Mouse (Mus musculus) heart, embryonic 16.5 days (tissue): ENCODE measurements around the gene Pik3c2b. TPM values are rescaled to one million over a fixed set of nuclear protein-coding genes. Genes with fewer than 3 reads are reported as not detected.
"Not testable (repeated sequence)": the region's sequence is repeated elsewhere in the genome, so short reads cannot be mapped to it uniquely, and the experiment has no call there.

ENCODE experiments used
- ATAC-seq: fragments of 200-750 bp; cut with Nextera tagmentation; replicated peaks from 2 replicates; pipeline ENCODE4 v1.8.0; 2017; ENCODE audit warnings: moderate number of reproducible peaks; ENCODE audit not compliant: insufficient read depth, low FRiP score; ENCODE audit errors: extremely low read depth
- H3K27ac ChIP-seq: fragments of 300-500 bp; sonication (generic); 2 replicates; pipeline ENCODE4 v1.5.1; 2014; ENCODE audit warnings: mild to moderate bottlenecking, low read length, control low read depth, moderate library complexity
- H3K27me3 ChIP-seq: fragments of 300-500 bp; sonication (generic); 2 replicates; pipeline ENCODE4 v1.6.1; 2014; ENCODE audit warnings: low read length, mixed read lengths; ENCODE audit not compliant: control insufficient read depth, insufficient read depth
- H3K36me3 ChIP-seq: fragments of 300-500 bp; sonication (generic); 2 replicates; pipeline ENCODE4 v1.6.1; 2014; ENCODE audit not compliant: control insufficient read depth, insufficient read depth
- H3K4me1 ChIP-seq: fragments of 300-500 bp; sonication (generic); 2 replicates; pipeline ENCODE4 v1.6.1; 2014; ENCODE audit warnings: low read length, mixed read lengths; ENCODE audit not compliant: control insufficient read depth, insufficient read depth
- H3K4me2 ChIP-seq: fragments of 300-500 bp; sonication (generic); 2 replicates; pipeline ENCODE4 v1.6.1; 2014; ENCODE audit warnings: low read depth, mild to moderate bottlenecking, control low read depth, low read length
- H3K4me3 ChIP-seq: fragments of 300-500 bp; sonication (generic); 2 replicates; pipeline ENCODE4 v1.5.1; 2014; ENCODE audit warnings: mild to moderate bottlenecking, control low read depth, low read length
- H3K9ac ChIP-seq: fragments of 300-500 bp; sonication (generic); 2 replicates; pipeline ENCODE4 v1.6.1; 2014; ENCODE audit warnings: low read length, control low read depth
- H3K9me3 ChIP-seq: fragments of 300-500 bp; sonication (generic); replicated peaks from 2 replicates; pipeline ENCODE4 v1.6.1; 2016; ENCODE audit warnings: low read length; ENCODE audit not compliant: control insufficient read depth
- WGBS: fragments of 180-500 bp; shearing (Covaris S2); extraction: QIAGEN DNeasy Blood & Tissue Kit; methylation state at CpG from one replicate; pipeline ENCODE4 v1.1.7; 2014; 5-methylcytosine and 5-hydroxymethylcytosine counted together
- polyA plus RNA-seq: library from polyadenylated mRNA; unstranded; fragments of >200 nt; fragmentation: Nextera tagmentation; extraction: Ambion mirVana; gene quantifications from 2 replicates; pipeline ENCODE4 v1.2.1, GENCODE M21; 2015

Gene Pik3c2b
- polyA plus RNA-seq, 1 experiment from 2014 or later, result 9.5 TPM

DNA sequence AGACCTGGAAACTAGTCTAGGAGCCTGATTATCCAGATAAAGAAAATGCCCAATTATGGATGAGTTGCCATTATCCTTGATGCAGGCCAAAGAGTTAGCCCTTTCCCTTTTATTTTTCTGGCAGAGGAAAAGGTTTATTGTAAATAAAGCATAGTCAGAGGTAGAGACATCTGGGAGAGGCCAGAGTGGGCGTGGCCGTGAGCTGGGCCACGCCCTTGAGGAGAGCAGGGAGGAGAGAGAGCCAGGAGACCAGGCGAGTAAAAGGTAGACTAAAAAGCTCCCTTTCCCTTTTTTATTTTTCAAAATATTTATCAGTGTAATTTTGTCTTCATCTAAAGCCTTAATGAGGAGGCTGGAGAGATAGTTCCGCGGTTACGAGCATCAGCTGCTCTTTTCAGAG, 17.5 kb upstream of the Pik3c2b start:
- Histone ChIP-seq H3K4me1 (peaks cover 6% of the 10 kb centered on the region), H3K4me2 (no peak overlapping the region), H3K27me3 (no peaks in the 10 kb centered on the region), H3K4me3 (no peak overlapping the region), H3K9me3 (no peaks in the 10 kb centered on the region), H3K27ac (no peak overlapping the region), H3K36me3 (no peaks in the 10 kb centered on the region), H3K9ac (no peak overlapping the region)
- no peak for ATAC-seq
- 32% methylated on average over 7 of the region's 7 CpGs for WGBS

DNA sequence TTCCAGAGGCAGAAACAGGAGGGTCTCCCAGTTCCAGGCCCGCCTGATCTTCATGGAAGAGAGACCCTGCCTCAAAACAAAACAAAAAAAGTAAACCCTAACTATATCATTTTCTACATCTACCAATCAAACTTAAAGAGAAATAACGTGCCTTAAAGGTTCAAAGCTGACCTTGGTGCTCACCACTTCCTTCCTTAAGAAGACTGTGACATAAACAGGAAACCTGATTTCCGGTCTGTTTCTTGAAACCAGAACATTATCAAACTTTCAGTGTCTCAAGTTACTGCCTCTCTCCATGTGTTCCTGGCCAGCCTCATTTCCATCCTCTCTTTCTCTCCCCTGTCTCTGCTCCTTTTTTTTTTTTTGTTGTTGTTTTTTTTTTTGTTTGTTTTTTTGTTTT, 15.7 kb upstream of the Pik3c2b start:
- no peak overlapping the region for H3K4me3 ChIP-seq
- 73% methylated on average over 3 of the region's 3 CpGs for WGBS
- no peak for ATAC-seq
- no peak overlapping the region for H3K4me2 ChIP-seq
- H3K27ac ChIP-seq, result no peak overlapping the region
- no peaks in the 10 kb centered on the region for H3K36me3 ChIP-seq
- no peaks in the 10 kb centered on the region for H3K27me3 ChIP-seq
- no peak overlapping the region for H3K9ac ChIP-seq
- H3K4me1 ChIP-seq, result no peaks in the 10 kb centered on the region
- no peaks in the 10 kb centered on the region for H3K9me3 ChIP-seq

DNA sequence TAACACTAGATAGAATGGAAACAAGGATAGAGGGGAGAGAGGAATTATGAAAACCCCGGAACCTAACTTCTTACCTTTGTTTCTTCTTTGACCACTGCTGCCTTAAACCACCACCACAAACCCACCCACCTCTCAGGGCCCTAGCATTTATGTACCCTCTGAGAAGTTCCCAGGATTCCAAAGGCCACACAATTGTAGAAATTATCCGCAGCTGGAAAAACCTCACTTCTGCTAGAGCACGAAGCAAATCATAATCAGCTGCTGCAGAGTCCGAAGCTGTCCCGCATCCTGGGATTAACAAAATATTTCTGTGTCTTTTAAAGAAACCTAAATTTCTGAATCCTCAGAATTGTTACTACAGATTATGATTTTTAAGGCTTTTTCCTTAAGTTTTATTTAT, 15.0 kb upstream of the Pik3c2b start, which contains the start of gene Mdm4:
Gene Mdm4, minus strand, starts transcription at position 101 of the 400 bp plus-strand sequence.
- Histone ChIP-seq H3K9ac (no peak within 1 kb of the TSS), H3K36me3 (no peaks in the 10 kb centered on the region), H3K4me1 (no peaks in the 10 kb centered on the region), H3K4me3 (no peak within 1 kb of the TSS), H3K9me3 (no peaks in the 10 kb centered on the region), H3K27me3 (no peaks in the 10 kb centered on the region), H3K27ac (no peak within 1 kb of the TSS), H3K4me2 (no peak within 1 kb of the TSS)
- 89% methylated on average over 5 of the region's 5 CpGs for WGBS
- no peak for ATAC-seq

DNA sequence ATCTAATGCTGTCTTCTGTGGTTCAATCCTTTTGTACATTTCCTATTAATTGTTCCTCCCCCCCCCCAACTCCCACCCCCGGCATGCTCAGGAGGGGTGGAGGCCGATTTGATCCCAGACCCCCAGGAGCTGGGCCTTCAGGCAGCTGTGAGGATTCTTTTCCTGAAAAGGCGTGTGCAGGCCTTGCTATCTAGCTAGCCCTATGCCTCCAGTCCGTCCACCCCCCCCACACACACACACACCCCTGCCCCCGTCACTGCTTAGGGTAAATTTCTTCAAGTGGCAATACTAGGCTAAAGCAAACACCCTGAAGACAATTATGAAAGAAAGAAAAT, 12.5 kb upstream of the Pik3c2b start:
- Histone ChIP-seq H3K4me1 (no peaks in the 10 kb centered on the region), H3K27me3 (no peaks in the 10 kb centered on the region), H3K36me3 (no peaks in the 10 kb centered on the region), H3K9ac (peak overlapping the region; percentile 73), H3K9me3 (no peaks in the 10 kb centered on the region), H3K27ac (peak overlapping the region; percentile 80), H3K4me2 (peak overlapping the region; percentile 75), H3K4me3 (peak overlapping the region; percentile 75)
- WGBS, result 25% methylated on average over 5 of the region's 5 CpGs
- ATAC-seq, result no peak

DNA sequence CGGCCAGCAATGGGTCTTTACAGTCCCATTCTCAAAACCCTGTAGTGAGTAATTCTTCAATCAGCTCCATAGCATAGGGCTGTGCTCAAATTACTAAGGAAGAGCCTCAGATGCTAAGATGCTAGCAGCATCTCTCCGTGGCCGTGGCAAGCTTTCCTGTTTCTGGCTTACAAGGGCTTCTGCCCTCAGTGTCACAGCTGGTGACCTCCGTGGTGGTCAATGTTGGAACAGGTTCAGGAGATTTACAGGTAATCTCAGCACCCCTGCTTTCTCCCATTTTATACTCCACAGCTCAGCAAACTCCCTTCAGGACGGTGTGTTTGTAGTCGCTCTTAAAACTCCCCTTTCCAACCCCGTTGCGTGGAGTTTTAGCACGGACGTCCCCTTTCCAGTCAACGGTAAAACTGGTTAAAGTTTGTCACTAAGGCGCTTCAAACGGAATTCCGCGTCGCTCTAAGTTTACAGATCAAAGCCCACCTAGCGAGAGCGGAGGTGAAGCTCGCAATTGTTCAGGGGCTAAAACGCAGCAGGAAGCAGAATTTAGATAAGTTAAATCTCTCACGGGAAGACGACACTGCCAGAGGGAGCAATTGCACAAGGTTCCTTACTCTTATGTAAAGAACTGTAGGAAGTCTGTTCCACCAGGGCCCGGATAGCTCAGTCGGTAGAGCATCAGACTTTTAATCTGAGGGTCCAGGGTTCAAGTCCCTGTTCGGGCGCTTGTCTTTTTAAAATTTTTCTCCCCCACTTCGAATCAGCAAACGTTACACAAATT, 12.0 kb upstream of the Pik3c2b start:
- Histone ChIP-seq H3K4me1 (no peaks in the 10 kb centered on the region), H3K9me3 (no peaks in the 10 kb centered on the region), H3K27ac (peak overlapping the region; percentile 80), H3K36me3 (no peaks in the 10 kb centered on the region), H3K27me3 (no peaks in the 10 kb centered on the region), H3K4me3 (peak overlapping the region; percentile 75), H3K4me2 (peak overlapping the region; percentile 75), H3K9ac (peak overlapping the region; percentile 73)
- under 1% methylated on average over 28 of the region's 28 CpGs for WGBS
- ATAC-seq, result peak; percentile 86

DNA sequence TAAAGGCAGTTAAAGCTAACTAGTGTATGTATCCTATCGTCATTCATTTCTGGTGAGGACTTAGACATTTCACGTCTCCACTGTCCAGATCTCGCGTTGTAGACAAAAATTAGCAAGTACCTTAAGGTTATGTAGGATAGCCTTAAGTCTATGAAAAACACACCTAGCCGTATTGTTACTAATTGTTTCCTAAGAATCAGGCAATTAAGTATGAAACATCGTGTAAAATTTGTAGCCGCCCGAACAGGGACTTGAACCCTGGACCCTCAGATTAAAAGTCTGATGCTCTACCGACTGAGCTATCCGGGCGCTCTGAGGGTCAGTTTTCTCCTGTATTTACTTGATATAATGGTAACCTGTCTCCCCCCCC, 11.4 kb upstream of the Pik3c2b start:
- Histone ChIP-seq H3K36me3 (no peaks in the 10 kb centered on the region), H3K4me2 (peak overlapping the region; percentile 75), H3K9me3 (no peaks in the 10 kb centered on the region), H3K27me3 (no peaks in the 10 kb centered on the region), H3K4me1 (no peaks in the 10 kb centered on the region), H3K27ac (no peak overlapping the region; the same call in 1 of the 2 replicates), H3K9ac (peak overlapping the region; percentile 73), H3K4me3 (peak overlapping the region; percentile 75)
- peak; percentile 46 for ATAC-seq
- WGBS, result 7% methylated on average over 11 of the region's 11 CpGs

DNA sequence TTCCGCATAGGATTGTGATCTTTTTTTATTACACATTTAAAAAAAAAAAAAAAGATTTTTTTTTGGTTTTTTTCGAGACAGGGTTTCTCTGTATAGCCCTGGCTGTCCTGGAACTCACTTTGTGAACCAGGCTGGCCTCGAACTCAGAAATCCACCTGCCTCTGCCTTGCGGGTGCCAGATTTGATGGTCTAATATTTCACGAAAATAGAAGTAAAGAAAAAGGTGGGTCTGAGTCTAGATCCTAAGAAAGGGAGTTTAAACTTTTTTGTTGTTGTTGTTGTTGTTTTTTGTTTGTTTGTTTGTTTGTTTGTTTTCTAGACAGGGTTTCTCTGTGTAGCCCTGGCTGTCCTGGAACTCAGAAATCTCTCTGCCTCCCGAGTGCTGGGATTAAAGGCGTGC, 10.8 kb upstream of the Pik3c2b start:
- H3K27me3 ChIP-seq, H3K9ac ChIP-seq, H3K27ac ChIP-seq, H3K9me3 ChIP-seq, H3K36me3 ChIP-seq, H3K4me3 ChIP-seq, ATAC-seq, H3K4me1 ChIP-seq, H3K4me2 ChIP-seq: not testable (repeated sequence)
- 76% methylated on average over 7 of the region's 7 CpGs for WGBS

DNA sequence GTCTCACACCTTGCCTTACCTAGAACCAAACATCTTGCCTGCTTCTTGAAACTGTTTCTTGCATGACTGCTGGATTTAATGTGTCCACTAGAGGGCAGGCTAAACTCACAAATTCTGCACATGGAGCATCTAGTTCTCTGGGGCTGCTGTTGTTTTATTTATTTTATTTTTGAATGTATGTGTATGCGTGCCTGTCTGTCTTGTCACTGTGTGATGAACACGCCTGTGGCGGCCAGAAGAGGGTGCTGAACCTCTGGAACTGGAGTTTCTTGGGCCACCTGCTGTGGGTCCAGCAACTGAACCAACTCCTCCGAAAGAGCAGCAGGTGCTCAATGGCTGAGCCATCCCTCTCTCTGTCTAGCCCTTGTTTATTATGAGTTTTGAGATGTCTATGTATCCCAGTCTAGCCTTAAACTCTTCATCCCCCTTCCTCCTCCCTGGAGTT, 5.9 kb upstream of the Pik3c2b start:
- Histone ChIP-seq H3K27ac (no peak overlapping the region), H3K4me3 (no peak overlapping the region), H3K4me1 (no peaks in the 10 kb centered on the region), H3K9me3 (no peaks in the 10 kb centered on the region), H3K4me2 (no peak overlapping the region), H3K27me3 (no peaks in the 10 kb centered on the region), H3K9ac (no peak overlapping the region), H3K36me3 (no peaks in the 10 kb centered on the region)
- 25% methylated on average over 4 of the region's 4 CpGs for WGBS
- peak; percentile 84 for ATAC-seq

DNA sequence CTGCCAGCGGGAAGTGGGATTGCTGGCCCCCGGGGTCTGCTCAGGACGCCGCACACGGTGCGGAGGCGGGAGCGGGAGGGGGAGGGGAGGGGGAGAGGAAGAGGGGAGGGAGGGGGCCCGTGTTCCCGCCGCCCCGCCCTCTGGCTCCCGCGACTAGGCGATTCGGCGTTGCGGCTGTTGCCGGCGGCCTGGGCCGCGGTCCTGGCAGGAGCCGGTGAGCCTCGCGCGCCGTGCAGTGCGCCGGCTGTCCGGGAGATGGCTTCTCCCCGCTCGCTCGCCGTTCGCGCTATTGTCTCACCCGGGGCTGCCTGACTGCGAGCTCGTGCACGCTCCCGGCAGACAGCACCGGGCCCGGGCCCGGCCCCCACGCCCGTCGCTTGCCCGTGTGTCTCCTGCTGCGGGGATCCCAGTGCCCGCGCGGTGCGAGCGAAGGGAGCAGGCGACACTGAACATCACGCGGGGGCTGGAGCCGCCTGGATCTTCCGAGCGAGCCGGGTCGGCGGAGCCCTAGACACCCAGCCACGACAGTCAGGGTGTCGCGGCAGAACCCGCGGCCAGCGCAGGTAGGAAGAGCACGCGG, 484 bp downstream of the Pik3c2b start:
- under 1% methylated on average over 66 of the region's 71 CpGs for WGBS
- H3K4me3 ChIP-seq, result peak overlapping the region; percentile 79

More for the DNA sequence above, 484 bp downstream of the Pik3c2b start:
- peak; percentile 88 for ATAC-seq
- Histone ChIP-seq H3K4me1 (peaks cover 31% of the 10 kb centered on the region), H3K4me2 (peak overlapping the region; percentile 88), H3K36me3 (no peaks in the 10 kb centered on the region), H3K27me3 (no peaks in the 10 kb centered on the region), H3K27ac (peak overlapping the region; percentile 89), H3K9me3 (no peaks in the 10 kb centered on the region), H3K9ac (peak overlapping the region; percentile 97)
